Mouse (Mus musculus): ENCODE data around the gene Gm49320. TPM values are rescaled to one million over a fixed set of nuclear protein-coding genes. Genes with fewer than 3 reads are reported as not detected.

Gene Gm49320
- polyA plus RNA-seq, 1 experiment: not detected

GRCm38 (mm10) chr8:4259125-4259804 lies 20.6 kb downstream of the Gm49320 start, which contains the start of gene Ctxn1:
TSS of gene Ctxn1 (minus strand) at chr8:4259274.
- H3K4me3 ChIP-seq (ENCODE audit: insufficient read depth, low read depth, low read length): peak within 1 kb of the TSS; percentile 95
- H3K4me1 ChIP-seq (ENCODE audit: control insufficient read depth, insufficient read depth, low read length): peaks cover 47% of the 10 kb centered on the region
- 4% methylated on average over 32 of the region's 33 CpGs for WGBS
- TF ChIP-seq POLR2A (IDR thresholded peaks at IDR 0.05; ENCODE audit: insufficient read depth, low read depth, low read length) (peak; percentile 37; the same call in 1 of the 2 replicates), CTCF (IDR thresholded peaks at IDR 0.05; ENCODE audit: insufficient read depth, low read depth, low read length) (no peak)
- H3K27ac ChIP-seq (ENCODE audit: insufficient read depth, low read depth, low read length): peak within 1 kb of the TSS; percentile 92

GRCm38 (mm10) chr8:4259805-4260170 lies 21.1 kb downstream of the Gm49320 start:
- no peak overlapping the region for H3K4me3 ChIP-seq (ENCODE audit: insufficient read depth, low read depth, low read length)
- WGBS: 84% methylated on average over 4 of the region's 4 CpGs
- no peak for TF ChIP-seq POLR2A (IDR thresholded peaks at IDR 0.05; ENCODE audit: insufficient read depth, low read depth, low read length)
- no peak for TF ChIP-seq CTCF (IDR thresholded peaks at IDR 0.05; ENCODE audit: insufficient read depth, low read depth, low read length)
- H3K4me1 ChIP-seq (ENCODE audit: control insufficient read depth, insufficient read depth, low read length): peaks cover 47% of the 10 kb centered on the region
- 0 out of 2 replicates have a peak overlapping the region, but pooled peaks have one; percentile 62 for H3K27ac ChIP-seq (ENCODE audit: insufficient read depth, low read depth, low read length)

- 44% methylated on average over 8 of the region's 8 CpGs for WGBS
- peak overlapping the region; percentile 91 for H3K27ac ChIP-seq (ENCODE audit: insufficient read depth, low read depth, low read length)
Measured at GRCm38 (mm10) chr8:4263105-4263791, 24.6 kb downstream of the Gm49320 start.

GRCm38 (mm10) chr8:4265160-4265914 lies 26.7 kb downstream of the Gm49320 start:
- H3K27ac ChIP-seq (ENCODE audit: insufficient read depth, low read depth, low read length): peak overlapping the region; percentile 49
- TF ChIP-seq POLR2A (IDR thresholded peaks at IDR 0.05; ENCODE audit: insufficient read depth, low read depth, low read length) (no peak), CTCF (IDR thresholded peaks at IDR 0.05; ENCODE audit: insufficient read depth, low read depth, low read length) (no peak)
- 67% methylated on average over 15 of the region's 15 CpGs for WGBS
- H3K4me3 ChIP-seq (ENCODE audit: insufficient read depth, low read depth, low read length): no peak overlapping the region
- H3K4me1 ChIP-seq (ENCODE audit: control insufficient read depth, insufficient read depth, low read length): peaks cover 22% of the 10 kb centered on the region

More at GRCm38 (mm10) chr8:4263105-4263791, 24.6 kb downstream of the Gm49320 start:
- no peak overlapping the region for H3K4me3 ChIP-seq (ENCODE audit: insufficient read depth, low read depth, low read length)
- peaks cover 37% of the 10 kb centered on the region for H3K4me1 ChIP-seq (ENCODE audit: control insufficient read depth, insufficient read depth, low read length)
- TF ChIP-seq POLR2A (IDR thresholded peaks at IDR 0.05; ENCODE audit: insufficient read depth, low read depth, low read length) (no peak), CTCF (IDR thresholded peaks at IDR 0.05; ENCODE audit: insufficient read depth, low read depth, low read length) (no peak)

GRCm38 (mm10) chr8:4267627-4268026 lies 29.0 kb downstream of the Gm49320 start:
- 75% methylated on average over 15 of the region's 15 CpGs for WGBS
- no peak for TF ChIP-seq POLR2A (IDR thresholded peaks at IDR 0.05; ENCODE audit: insufficient read depth, low read depth, low read length)
- TF ChIP-seq CTCF (IDR thresholded peaks at IDR 0.05; ENCODE audit: insufficient read depth, low read depth, low read length): peak; percentile 37; the same call in 1 of the 2 replicates
- H3K4me3 ChIP-seq (ENCODE audit: insufficient read depth, low read depth, low read length): no peak overlapping the region
- no peak overlapping the region for H3K27ac ChIP-seq (ENCODE audit: insufficient read depth, low read depth, low read length)
- H3K4me1 ChIP-seq (ENCODE audit: control insufficient read depth, insufficient read depth, low read length): peaks cover 22% of the 10 kb centered on the region

- TF ChIP-seq CTCF (IDR thresholded peaks at IDR 0.05; ENCODE audit: insufficient read depth, low read depth, low read length) (no peak), POLR2A (IDR thresholded peaks at IDR 0.05; ENCODE audit: insufficient read depth, low read depth, low read length) (no peak)
- Histone ChIP-seq H3K4me1 (ENCODE audit: control insufficient read depth, insufficient read depth, low read length) (peaks cover 14% of the 10 kb centered on the region; the same call in 1 of the 2 replicates), H3K4me3 (ENCODE audit: insufficient read depth, low read depth, low read length) (no peak overlapping the region), H3K27ac (ENCODE audit: insufficient read depth, low read depth, low read length) (no peak overlapping the region)
- WGBS: 85% methylated on average over 6 of the region's 6 CpGs
Measured at GRCm38 (mm10) chr8:4269609-4270008, 30.9 kb downstream of the Gm49320 start.

GRCm38 (mm10) chr8:4275275-4276110 lies 36.8 kb downstream of the Gm49320 start, which contains the start of gene Timm44:
TSS of gene Timm44 (minus strand) at chr8:4275913.
- TF ChIP-seq POLR2A (IDR thresholded peaks at IDR 0.05; ENCODE audit: insufficient read depth, low read depth, low read length) (peak; percentile 49), CTCF (IDR thresholded peaks at IDR 0.05; ENCODE audit: insufficient read depth, low read depth, low read length) (no peak)
- Histone ChIP-seq H3K27ac (ENCODE audit: insufficient read depth, low read depth, low read length) (peak within 1 kb of the TSS; percentile 86), H3K4me3 (ENCODE audit: insufficient read depth, low read depth, low read length) (peak within 1 kb of the TSS; percentile 79), H3K4me1 (ENCODE audit: control insufficient read depth, insufficient read depth, low read length) (no peaks in the 10 kb centered on the region)
- under 1% methylated on average over 39 of the region's 39 CpGs for WGBS

- Histone ChIP-seq H3K4me3 (ENCODE audit: insufficient read depth, low read depth, low read length) (peak overlapping the region; percentile 79), H3K4me1 (ENCODE audit: control insufficient read depth, insufficient read depth, low read length) (no peaks in the 10 kb centered on the region), H3K27ac (ENCODE audit: insufficient read depth, low read depth, low read length) (peak overlapping the region; percentile 86)
- WGBS: 22% methylated on average over 9 of the region's 9 CpGs
- TF ChIP-seq POLR2A (IDR thresholded peaks at IDR 0.05; ENCODE audit: insufficient read depth, low read depth, low read length) (no peak), CTCF (IDR thresholded peaks at IDR 0.05; ENCODE audit: insufficient read depth, low read depth, low read length) (no peak)
Measured at GRCm38 (mm10) chr8:4276111-4276465, 37.4 kb downstream of the Gm49320 start.

Measured in olfactory bulb, adult 2 months (tissue).